Mouse (Mus musculus) heart, postnatal 10 days (tissue): ENCODE data around the gene Acvrl1. TPM values are rescaled to one million over a fixed set of nuclear protein-coding genes. Genes with fewer than 3 reads are reported as not detected.
"Not testable (repeated sequence)": the region's sequence is repeated elsewhere in the genome, so short reads cannot be mapped to it uniquely, and the experiment has no call there.

Experiments
- DNase-seq, 2 experiments: peaks; one replicate each; pipeline ENCODE4 v3.0.0; 2021
- intact Hi-C: fragments of 180-260 bp; cut with DNase I; formaldehyde crosslinking; loops from one replicate; pipeline ENCODE4 v1.15.1; 2025
- total RNA-seq, 2 experiments: library from RNA; stranded (reverse); gene quantifications; 2 replicates each; pipeline ENCODE4 v1.2.3; 2021

The Acvrl1 gene
- total RNA-seq, 2 experiments from 2014 or later, result 27.1 to 36.6 TPM

- intact Hi-C loops, result loop anchor here (2.0 to 5.0 kb wide), 2 partner anchors 27 to 38 kb away; partner anchors contain the start of gene Fignl2
Measured at GRCm38 (mm10) chr15:101105496-101105994, 22.8 kb upstream of the Acvrl1 start.

GRCm38 (mm10) chr15:101106011-101106410 lies 22.3 kb upstream of the Acvrl1 start:
- no peak for DNase-seq
- intact Hi-C loops, result loop anchor here (5.0 kb wide), 1 partner anchor 39 kb away; no protein-coding TSS in a partner anchor

More at GRCm38 (mm10) chr15:101105496-101105994, 22.8 kb upstream of the Acvrl1 start:
- DNase-seq, result peak; percentile 85 to 91

GRCm38 (mm10) chr15:101107906-101108671 lies 20.2 kb upstream of the Acvrl1 start:
- intact Hi-C loops, result loop anchor here (5.0 kb wide), 1 partner anchor 41 kb away; no protein-coding TSS in a partner anchor

GRCm38 (mm10) chr15:101113176-101113575 lies 15.1 kb upstream of the Acvrl1 start:
- intact Hi-C loops, result no loop called here
- DNase-seq, result peak in 1 of 2 experiments; percentile 50

More at GRCm38 (mm10) chr15:101107906-101108671, 20.2 kb upstream of the Acvrl1 start:
- no peak for DNase-seq

- intact Hi-C loops, DNase-seq: not testable (repeated sequence)
Measured at GRCm38 (mm10) chr15:101113778-101114177, 14.5 kb upstream of the Acvrl1 start.

- no peak for DNase-seq
- intact Hi-C loops, result no loop called here
Measured at GRCm38 (mm10) chr15:101115511-101116110, 12.7 kb upstream of the Acvrl1 start, which contains the start of gene Ankrd33. TSS of gene Ankrd33 (plus strand) at chr15:101115755.

GRCm38 (mm10) chr15:101118399-101119125 lies 9.8 kb upstream of the Acvrl1 start:
- intact Hi-C loops, result no loop called here
- DNase-seq, result no peak

GRCm38 (mm10) chr15:101121411-101122289 lies 6.7 kb upstream of the Acvrl1 start:
- intact Hi-C loops, result no loop called here
- DNase-seq, result no peak

- intact Hi-C loops, result no loop called here
- DNase-seq, result no peak
Measured at GRCm38 (mm10) chr15:101122290-101122589, 6.1 kb upstream of the Acvrl1 start.

GRCm38 (mm10) chr15:101123202-101123601 lies 5.1 kb upstream of the Acvrl1 start:
- DNase-seq, result peak in 1 of 2 experiments; percentile 66
- intact Hi-C loops, result no loop called here

- no peak for DNase-seq
- intact Hi-C loops, result no loop called here
Measured at GRCm38 (mm10) chr15:101125561-101125960, 2.8 kb upstream of the Acvrl1 start.

- intact Hi-C loops, result no loop called here
- peak; percentile 80 to 83 for DNase-seq
Measured at GRCm38 (mm10) chr15:101126876-101127544, 1.3 kb upstream of the Acvrl1 start.

- no peak for DNase-seq
- intact Hi-C loops, result loop anchor here (2.0 kb wide), 1 partner anchor 15 kb away; no protein-coding TSS in a partner anchor
Measured at GRCm38 (mm10) chr15:101129412-101129811, 1.1 kb downstream of the Acvrl1 start.

- no peak for DNase-seq
- intact Hi-C loops, result no loop called here
Measured at GRCm38 (mm10) chr15:101131498-101131897, 3.2 kb downstream of the Acvrl1 start.

- intact Hi-C loops, result no loop called here
- DNase-seq, result no peak
Measured at GRCm38 (mm10) chr15:101132041-101132440, 3.7 kb downstream of the Acvrl1 start.

- no peak for DNase-seq
- intact Hi-C loops, result no loop called here
Measured at GRCm38 (mm10) chr15:101132761-101133160, 4.4 kb downstream of the Acvrl1 start.

GRCm38 (mm10) chr15:101133993-101134704 lies 5.8 kb downstream of the Acvrl1 start:
- DNase-seq, result peak in 1 of 2 experiments; percentile 54

GRCm38 (mm10) chr15:101135405-101135804 lies 7.1 kb downstream of the Acvrl1 start:
- intact Hi-C loops, result no loop called here
- no peak for DNase-seq

More at GRCm38 (mm10) chr15:101133993-101134704, 5.8 kb downstream of the Acvrl1 start:
- intact Hi-C loops, result no loop called here

GRCm38 (mm10) chr15:101137455-101137854 lies 9.1 kb downstream of the Acvrl1 start:
- DNase-seq, result no peak
- intact Hi-C loops, result no loop called here
